Mouse (Mus musculus) lung, postnatal 14 days (tissue): ENCODE results near the gene Crls1.

ENCODE experiments used
- DNase-seq: peaks from one replicate; pipeline ENCODE4 v3.0.0; 2021

Gene Crls1

DNA sequence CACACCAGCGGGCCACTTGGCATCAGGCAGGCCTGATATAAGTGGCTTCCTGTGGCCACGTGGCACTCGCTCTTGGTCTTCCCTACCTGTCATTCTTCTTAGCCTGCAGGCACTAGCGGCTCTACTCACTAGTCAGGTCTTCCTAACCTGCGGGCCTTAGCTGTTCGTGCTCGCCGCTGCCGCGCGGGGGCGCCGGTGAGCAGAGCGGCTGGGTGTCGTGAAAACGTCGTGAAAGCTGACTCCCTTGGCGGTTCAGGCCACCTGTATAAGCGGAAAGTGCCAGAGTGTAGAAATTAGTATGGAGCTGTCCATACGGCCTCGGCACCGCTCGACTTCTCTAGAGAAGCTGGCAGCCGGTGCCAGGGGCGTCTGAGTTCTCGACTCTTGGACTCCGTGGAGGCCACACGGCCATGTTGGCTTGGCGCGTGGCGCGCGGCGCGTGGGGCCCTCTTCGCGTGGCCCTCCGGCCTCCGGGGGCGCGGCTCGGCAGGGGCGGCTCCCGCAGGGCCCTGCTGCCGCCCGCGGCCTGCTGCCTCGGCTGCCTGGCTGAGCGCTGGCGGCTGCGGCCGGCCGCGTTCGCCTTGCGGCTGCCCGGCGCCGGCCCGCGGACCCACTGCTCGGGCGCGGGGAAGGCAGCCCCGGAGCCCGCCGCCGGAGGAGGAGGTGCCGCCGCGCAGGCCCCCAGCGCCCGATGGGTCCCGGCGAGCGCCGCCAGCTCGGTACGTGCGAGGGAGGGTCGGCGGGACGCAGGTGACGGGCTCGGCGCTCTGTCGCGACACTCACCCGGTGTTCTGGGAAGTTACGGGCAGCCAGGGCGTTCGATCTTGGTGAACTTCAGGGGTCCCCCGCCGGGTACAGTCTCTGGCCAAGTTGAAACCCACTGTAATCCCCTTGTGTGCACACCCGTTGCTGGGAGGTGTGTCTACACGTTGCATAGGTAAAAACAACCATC, at the start of gene Crls1:
TSS of gene Crls1 (plus strand) at position 260 of the 952 bp plus-strand sequence.
- peak; percentile 95 for DNase-seq

DNA sequence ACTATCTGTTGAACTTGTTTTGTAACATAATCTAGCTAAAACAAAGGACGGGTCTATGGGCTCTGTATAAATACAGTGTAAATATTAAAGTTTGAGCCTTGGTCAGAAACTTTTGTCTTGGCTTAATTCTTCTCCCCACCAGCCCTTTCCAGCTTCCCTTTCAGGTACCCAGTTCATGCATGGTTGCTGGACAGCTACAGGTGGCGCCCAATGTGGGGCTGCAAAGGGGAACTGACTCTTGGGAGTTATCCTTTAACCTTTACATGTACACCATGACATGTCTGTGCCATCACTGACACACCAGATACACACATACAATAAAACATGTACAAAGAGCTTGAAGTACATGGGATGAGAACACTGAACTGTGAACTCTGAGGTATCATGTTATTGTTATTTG, 43.5 kb upstream of the Crls1 start:
- DNase-seq, result no peak

DNA sequence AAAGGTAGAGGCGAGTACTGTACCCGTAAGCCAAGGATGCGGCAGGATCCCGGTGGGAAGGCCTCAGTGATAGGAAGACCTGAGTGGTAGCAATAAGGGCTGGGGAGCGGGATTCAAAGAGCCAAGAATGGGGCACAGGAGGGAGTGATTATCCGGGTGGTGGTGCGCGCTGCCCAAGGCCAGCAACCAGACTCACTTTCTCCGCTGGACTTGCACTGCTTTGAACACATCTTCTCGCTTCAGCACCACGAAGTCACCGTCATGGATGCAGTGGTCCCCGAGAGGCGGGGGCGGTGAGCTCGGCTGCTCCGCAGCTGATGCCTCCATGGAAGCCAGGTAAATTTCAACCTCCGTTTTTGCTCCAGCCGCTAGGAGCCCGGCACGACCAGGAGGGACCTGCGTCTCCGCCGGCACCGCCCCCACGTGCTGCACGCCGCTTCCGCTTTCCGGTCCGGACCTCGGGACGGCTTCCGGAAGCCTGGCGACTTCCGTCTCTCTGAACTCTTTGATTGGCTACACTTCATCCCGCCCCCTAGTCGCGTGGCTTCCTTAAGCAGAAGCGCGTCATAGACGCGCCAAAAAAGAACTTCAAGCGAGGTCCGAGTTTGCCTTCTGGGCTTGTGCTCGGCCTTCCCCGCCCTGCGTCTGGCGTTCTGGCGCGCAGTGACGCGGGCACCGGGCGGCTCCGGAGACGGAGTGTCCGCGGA, 30.7 kb upstream of the Crls1 start, which contains the start of the genes Trmt6 and Mcm8:
TSS of gene Trmt6 (minus strand) at position 448 of the 707 bp plus-strand sequence.
TSS of gene Mcm8 (plus strand) at position 534 of the 707 bp plus-strand sequence.
- DNase-seq, result peak; percentile 91

DNA sequence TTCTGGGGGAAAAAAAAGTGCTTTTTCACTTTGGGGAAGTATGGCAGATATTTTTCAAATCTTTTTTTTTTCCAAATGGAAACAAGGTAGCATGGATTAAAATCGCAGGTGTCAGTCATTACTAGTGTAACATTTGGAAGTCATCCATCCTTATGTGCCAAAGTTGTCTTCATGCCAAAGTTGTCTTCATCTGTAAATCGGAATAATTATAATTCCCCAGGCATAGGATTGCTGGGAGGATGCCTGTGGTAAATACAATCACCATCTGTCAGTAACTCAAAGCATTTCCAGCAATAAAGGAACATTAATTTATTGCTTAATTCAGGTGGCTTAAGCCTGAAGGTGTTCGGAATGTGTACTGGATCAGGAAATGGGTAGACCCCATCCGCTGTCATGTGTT, 5.4 kb upstream of the Crls1 start:
- DNase-seq, result no peak

DNA sequence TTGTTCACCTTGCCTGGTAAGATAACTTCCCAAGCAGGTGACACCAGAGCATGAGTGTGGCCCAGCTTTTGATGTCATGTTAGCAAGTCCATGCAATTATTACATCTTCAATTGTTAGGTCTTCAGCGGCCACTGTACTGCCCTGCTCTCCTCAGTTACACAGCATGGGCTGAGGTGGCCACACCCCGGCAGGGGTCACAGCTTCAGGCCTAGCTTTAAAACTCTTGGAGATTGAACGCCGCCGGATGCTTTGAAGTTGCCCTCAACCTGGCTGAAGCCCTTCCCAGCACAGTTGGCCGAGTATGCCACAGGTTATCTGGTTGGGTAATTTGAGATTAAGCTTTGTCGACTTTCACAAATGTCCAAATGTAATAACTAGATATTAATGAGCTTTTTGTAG, 1.1 kb downstream of the Crls1 start:
- no peak for DNase-seq

DNA sequence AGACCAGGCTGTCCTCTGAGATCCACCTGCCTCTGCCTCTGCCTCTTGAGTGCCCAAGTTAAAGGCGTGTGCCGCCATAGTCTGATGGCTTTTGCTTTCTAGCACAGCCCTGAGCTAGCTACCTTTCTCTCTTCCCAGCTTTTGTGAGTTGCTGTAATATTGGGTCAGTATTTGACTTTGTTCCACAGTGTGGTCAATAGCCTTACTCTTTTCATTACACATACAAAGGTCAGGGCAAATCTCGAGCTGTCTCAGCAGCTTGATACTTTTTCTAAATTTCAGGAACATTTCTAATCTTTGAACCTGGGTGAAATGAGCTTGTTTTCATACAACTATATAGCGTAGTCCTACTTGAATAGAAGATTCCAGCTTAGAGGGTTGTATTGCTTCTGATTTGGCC, 1.9 kb downstream of the Crls1 start:
- no peak for DNase-seq

DNA sequence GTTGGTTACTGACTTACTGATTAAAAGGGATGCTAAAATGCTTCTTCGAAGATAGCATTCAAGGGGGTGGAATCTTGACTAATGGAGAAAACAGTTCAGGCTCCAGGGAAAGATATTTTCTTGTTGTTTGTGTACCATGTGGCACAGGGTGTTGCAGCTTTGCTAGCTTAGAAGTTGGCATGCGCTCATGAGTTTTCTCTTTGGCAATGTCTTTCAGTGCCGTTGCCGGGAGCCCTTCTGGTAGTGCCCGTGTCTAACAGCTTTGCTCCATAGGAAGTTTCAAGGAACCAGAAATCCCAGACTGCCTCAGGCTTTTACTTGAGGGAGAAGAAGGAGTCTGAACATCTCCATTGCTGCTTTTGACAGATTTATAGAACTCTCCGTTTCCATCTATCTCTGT, 2.7 kb downstream of the Crls1 start:
- DNase-seq, result no peak

DNA sequence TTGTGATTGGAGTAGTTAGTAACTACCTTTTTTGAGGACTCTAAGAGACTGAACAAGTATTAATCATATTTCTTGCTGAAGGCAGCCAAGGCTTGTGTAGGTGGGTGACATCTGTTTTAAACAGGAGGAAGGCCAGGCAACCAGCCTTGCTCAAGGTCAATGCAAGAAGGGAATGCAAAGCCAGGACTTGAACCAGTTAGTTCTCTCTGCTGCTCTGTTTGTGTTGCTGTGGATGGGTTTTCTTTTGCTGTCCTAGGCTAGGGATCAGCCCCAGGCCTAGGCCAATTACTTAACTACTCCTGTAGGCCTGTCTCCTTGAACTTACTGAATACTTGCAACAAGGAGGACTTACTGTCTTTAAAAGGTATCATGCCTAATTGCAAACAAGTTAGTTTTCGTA, 6.6 kb downstream of the Crls1 start:
- no peak for DNase-seq

DNA sequence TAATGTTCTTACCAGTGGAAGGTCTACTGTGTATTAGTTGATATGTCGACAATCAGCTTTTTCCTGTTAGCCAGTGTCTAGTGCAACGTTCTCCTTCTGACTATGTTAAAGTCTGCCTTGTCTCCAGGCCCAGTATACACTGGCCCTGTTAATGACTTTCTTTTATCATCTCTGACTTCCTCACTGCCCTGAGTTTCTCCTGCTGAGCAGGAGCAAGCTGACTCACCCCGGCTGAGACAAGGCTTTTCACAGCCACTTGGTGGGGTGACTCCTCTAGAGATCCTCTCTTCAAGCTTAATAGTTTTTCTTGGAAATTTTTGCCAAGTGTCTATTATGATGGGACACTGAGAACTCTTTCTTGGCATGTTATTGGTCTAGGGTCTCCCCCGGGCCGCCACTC, 9.9 kb downstream of the Crls1 start:
- no peak for DNase-seq

DNA sequence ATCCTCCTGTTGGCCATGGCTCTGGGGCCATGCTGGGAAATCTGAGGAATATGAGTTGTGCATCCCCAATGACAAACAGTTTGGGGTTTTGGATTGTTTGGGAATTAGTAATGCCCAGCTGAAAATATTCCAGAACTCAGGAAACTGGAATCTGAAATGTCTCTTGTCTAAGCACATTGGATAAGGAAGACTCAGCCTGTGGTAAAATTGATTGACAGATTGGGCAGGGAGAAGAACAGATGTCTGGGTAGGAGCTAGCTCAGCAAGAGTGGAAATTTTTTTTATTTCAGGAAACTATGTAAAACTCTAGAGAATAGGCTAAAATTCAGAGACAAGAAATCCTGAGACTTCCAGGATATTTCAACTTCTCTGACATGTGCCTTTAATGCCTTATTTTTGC, 14.0 kb downstream of the Crls1 start:
- no peak for DNase-seq

DNA sequence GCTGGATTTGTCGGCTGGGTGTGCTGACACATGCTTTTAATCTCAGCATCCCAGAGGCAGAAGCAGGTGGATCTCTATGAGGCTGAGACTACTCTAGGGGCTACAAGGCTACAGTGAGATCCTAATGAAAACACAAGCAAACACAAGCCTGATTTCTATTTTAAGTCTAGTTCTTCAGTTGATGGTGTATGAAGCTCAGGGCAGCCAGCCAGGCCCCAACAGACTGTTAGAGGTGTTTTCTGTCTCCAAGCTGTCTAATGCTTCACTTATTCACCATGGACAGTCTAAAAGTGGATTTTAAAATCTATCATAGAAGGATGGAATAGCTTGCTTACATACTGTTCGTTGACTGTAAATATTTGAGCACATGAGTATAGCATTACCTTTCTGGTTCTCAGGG, 15.0 kb downstream of the Crls1 start:
- DNase-seq, result no peak

DNA sequence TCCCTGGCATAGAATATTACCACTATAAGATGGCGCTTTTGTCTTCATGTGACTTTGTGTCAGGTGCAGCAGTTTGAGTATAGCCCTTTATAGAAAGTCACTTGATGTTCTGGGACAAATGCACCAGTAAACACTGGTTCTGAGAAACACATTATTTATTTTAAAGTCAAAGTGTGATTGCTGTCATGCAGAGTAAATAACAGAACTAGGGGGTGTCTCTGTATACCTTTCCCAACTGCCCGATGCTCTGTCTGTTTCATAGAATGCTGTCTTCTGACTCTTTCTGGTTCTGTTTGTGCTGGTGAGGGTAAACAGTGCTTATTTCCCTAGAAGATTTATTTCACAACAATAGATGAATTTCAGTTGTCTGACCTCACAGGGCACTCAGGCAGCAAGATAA, 16.9 kb downstream of the Crls1 start:
- DNase-seq, result no peak

DNA sequence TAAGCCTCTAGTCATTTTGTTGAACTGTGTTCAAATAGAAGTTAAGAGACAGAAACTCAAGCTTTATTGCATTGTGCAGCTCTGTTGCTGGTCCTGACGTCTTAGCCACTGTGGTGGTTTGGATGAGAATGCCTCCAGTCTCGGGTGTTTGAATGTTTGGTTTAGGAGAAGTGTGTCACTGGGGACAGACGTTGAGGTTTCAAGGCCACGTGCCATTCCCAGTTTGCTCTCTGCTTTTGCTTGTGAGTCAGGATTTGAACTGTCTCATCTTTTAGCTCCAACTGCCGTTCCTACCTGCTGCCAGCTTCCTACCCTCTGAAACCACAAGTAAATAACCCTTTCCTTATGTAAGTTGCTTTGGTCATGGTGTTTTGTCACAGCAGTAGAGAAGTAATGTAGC, 21.1 kb downstream of the Crls1 start:
- no peak for DNase-seq

DNA sequence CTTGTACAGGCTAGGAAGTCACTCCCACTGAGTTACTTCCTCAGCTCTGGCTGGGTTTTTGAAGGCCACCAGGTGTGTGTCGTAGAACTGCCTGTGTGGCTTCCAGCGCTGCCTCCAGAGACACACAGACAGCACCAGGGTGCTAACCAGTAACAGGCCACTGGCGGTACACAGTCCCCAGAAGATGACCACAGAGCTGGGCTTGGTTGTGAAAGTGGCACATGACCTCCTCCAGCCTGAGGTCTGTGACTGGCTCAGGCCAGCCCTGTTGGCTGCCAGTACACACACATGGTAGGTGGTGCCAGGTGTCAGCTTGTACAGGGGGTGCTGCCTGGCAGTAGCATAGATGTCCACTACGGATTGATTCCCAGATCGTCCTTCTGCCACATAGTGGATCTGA, 23.2 kb downstream of the Crls1 start:
- DNase-seq, result no peak

DNA sequence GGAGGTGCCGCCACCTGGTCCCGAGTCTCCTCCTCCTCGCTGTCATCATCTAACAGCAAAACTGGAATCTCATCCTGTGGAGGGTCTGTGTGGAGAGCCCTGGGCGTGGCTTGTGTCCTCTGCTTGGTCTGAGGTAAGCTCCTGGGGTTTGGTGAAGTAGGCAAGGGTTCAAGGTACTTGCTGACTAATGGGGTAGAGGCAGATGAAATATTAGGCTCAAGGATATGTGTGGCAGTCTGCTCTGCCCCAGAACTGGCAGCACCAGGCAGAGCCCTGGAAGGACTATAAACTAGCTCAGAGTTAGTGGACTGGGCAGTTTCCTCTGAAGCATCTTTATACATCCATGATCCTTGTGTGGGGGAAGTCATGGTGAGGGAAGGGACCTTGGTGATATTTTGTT, 23.8 kb downstream of the Crls1 start:
- DNase-seq, result no peak

DNA sequence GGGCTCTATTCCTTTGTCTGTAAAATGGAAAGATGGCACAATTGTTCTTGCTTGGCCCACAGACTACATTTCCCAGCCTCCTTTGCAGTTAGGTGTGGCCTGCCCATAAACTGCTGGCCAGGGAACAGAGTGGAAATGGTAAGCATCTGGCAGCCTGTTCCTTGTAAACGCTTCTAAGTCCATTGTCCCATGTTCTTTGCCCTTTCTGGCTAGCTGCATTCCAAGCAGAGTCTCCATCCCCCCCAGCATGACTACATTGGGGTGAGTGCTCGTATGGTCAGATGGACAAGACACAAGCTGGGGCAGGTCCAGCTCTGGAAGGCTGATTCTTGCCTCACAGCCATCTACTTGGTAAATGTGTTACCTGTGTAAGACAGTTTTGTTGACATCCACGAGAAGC, 25.2 kb downstream of the Crls1 start:
- no peak for DNase-seq

DNA sequence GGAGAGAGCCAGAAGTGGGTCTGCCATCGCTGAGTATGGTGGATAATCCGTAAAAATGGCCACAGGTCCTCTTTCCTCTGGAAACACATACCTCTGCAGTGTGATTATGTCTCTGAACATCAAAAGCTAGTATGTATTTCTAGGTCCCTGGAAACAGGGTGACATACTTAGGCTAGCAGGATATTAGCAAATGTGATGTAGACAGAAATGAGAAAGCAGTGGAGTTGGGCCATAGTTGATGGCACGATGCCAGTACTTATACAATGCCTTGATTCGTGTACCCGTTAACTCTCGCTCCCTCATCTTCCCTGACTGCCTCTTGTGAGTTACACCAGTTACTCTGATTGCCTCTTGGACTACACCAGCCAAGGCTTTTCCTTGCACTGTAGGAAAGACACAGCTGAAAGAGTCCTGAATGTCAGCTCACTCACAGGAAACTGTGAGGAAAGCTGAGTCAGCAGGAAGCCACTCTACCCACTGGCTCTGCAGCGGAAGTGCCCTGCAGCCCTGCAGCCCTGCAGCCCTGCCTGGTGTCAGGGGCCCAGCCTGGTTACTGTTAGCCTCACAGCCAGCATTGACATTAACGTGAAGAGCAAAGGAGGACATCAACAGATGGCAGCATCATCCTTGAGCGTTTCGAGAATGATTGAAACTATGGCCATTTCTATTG, 27.3 kb downstream of the Crls1 start:
- DNase-seq, result no peak

DNA sequence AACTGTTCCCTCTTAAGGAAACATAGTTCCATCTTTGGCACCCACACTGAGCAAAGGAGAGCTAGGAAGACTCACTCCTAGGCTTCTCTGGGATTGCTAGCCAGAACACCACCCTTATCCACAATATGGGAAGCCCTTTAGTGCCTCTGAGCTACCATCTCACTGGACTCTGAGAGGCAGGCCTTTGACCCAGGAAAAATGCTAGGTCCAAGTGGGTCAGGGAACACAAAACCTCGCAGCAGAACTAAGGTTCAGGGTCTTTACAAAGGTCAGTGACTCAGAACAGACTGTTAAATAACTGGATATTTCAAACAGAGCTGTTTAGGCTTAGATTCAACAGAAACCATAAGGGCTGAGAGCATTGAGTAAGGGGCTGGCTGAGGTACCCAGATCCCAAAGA, 30.5 kb downstream of the Crls1 start:
- no peak for DNase-seq

DNA sequence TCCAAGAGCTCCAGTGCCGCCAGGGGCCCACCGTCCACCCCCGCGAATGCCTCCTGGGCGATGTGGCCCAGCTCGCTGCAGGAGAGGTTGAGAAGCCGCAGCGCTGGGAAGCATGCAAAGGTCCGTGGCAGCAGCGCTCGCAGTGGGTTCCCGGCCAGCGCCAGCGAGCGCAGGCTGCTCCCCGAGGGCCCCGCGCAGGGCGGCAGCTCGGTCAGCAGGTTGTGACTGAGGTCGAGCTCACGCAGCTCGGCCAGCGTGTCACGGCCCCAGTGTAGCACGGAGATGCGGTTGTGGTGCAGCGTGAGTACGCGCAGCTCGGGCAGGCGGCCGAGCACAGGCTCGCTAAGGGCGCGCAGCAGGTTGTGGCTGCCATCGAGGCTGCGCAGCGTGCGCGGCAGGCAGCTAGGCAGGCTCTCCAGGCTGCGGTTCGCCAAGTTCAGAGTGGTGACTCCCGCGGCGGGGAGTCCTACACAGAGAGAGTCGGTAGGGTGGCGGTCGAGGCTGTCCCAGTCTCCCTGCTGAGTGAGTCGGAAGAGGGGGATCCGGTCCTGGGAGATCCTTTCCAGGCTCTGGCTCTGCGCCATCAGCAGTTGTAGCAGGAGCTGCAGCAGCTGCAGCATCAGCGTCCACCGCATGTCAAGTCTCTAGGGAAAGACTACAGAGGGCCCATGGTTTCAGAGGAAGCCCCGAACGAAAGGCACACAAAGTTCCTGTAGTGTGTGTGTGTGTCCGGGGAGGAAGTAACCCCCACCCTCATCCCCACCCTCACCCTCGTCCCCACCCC, 33.0 kb downstream of the Crls1 start:
- DNase-seq, result peak; percentile 17

DNA sequence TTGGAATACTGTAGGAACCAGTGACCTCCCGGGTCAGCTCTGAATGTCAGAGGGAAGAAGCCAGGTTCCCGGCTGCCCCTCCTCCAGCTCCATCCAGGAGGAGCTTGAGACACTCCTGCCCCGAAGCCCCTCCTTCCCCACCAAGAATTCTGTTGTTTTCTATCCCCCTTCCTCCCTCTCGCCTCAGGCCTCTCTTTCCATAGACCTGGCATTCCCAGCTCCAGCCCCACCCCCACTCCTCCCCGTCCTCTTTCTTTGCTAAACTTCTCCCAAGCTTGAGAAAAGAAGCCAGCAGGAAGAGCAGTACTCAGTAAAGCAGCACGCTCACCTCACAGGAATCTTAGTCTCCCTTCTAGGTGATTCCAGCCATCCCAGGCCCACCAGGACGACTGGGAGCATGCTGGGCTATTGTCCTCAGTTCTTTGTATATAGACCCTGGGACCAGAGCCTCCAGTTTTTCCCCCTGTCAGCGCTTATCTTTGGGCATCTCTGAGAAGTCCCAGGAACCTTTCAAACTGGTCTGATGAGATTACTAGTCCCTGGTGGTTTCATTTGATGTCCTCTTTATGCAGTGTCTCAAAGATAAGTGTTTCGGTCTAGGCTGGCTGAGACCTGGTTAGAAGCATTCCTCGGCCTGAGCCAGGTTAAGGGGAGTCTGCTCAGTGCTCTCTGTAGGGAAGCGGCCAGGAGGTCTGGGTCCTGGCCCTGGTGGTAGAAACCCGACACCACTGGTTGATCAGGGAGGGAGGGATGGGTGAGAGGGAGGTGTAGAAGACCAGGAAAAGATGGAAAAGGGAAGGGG, 34.6 kb downstream of the Crls1 start, which contains the start of gene Lrrn4:
TSS of gene Lrrn4 (minus strand) at position 48 of the 802 bp plus-strand sequence.
- no peak for DNase-seq

DNA sequence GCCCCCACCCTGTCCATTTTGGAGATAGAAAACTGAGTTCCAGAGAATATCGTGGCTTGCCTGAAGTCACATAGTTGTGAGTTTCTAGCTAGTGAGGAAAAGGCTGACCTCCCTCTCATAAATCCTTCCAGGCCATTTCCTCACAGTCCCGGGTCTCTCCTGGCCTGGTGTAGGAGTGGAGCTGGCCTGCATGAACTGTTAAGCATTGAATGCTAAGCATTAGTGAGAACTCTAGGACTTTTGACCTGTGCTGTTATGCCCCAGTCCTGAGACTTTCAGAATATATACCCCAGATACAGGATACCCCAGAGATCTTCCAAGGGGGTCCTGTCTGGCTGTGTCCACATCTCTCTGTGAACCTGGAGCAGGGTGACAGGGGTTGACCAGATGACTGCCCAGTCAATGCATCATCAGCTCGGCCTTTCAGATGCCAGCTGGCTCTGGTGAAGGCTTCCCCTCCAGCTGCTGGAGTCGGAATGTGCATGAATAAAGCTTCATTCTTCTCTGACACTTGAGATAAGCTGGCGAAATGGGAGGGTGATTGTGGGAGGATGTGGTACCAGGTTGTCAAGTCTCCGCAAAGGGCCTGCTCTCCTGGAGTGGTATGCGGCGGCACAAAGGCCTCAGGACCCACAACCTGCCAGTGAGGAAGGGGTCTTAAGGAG, 38.0 kb downstream of the Crls1 start:
- DNase-seq, result no peak
